Mouse (Mus musculus): ENCODE results near the gene Ttc7b.

The Ttc7b gene

GRCm38 (mm10) chr12:100325618-100326017 lies 195.0 kb downstream of the Ttc7b start:
- no peak for DNase-seq

GRCm38 (mm10) chr12:100325212-100325611 lies 195.4 kb downstream of the Ttc7b start:
- DNase-seq, result no peak

- DNase-seq, result no peak
These were observed 197.0 kb downstream of the Ttc7b start for GRCm38 (mm10) chr12:100323641-100324040.

DNA sequence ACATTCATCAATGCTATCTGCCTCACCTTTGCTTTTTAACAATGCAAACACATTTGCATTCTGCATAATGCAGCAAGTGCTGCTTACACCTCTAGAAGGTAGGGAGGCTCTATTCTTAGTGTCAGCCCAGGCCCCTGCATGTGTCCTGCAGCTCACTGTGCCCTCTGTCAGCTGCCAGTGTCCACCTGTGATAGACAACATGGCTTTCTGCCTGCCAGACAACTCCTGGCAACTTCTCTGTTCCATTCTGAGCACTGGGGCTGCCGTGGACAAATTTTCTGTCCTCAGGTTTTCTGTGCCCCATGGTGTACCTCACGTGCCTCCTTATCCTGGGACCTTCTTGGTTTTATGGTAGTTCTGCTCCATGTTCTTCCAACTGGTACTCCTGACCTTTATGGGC lies 198.4 kb downstream of the Ttc7b start:
- no peak for DNase-seq

- DNase-seq, result no peak
These were observed 199.1 kb downstream of the Ttc7b start for GRCm38 (mm10) chr12:100321545-100321944.

DNA sequence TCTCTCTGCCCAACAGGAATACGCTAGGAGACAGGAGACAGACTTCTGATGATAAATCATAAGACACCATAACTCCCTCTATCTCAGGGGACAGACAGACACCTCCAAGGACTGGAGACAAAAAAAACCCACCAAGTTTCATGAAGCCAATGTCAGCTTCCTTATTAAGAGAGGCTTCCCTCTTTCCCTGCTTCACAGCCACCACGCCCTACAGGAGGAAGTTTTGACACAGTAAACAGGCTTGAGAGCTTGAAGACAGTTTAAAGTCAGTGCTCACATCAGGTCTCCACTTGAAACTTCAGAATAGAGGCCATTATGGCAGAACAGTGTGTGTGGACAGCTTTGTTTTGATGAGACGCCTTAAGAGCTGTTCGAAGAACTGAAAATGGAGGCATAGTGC lies 200.9 kb downstream of the Ttc7b start:
- DNase-seq, result no peak

DNA sequence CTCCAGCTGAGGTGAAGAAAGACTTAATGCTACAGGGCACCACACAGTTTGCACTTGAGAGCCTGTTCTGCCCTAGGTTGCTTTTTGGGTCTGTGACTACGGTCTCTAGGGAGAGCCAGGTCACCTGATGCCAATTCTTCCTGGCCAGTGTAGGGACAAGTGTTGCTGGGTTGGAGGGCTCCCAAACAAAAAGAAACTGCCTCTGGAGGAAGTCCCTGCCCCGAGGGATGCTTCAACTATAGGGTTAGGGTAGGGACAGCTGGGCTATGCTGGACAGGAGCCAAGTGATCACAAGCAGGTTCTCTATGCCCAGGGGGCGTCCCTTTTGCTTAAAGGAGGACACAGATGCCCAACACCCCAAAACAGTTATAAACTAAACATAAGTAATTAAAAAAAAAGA lies 202.7 kb downstream of the Ttc7b start:
- DNase-seq, result no peak

GRCm38 (mm10) chr12:100316094-100316493 lies 204.5 kb downstream of the Ttc7b start:
- peak; percentile 60 for DNase-seq

DNA sequence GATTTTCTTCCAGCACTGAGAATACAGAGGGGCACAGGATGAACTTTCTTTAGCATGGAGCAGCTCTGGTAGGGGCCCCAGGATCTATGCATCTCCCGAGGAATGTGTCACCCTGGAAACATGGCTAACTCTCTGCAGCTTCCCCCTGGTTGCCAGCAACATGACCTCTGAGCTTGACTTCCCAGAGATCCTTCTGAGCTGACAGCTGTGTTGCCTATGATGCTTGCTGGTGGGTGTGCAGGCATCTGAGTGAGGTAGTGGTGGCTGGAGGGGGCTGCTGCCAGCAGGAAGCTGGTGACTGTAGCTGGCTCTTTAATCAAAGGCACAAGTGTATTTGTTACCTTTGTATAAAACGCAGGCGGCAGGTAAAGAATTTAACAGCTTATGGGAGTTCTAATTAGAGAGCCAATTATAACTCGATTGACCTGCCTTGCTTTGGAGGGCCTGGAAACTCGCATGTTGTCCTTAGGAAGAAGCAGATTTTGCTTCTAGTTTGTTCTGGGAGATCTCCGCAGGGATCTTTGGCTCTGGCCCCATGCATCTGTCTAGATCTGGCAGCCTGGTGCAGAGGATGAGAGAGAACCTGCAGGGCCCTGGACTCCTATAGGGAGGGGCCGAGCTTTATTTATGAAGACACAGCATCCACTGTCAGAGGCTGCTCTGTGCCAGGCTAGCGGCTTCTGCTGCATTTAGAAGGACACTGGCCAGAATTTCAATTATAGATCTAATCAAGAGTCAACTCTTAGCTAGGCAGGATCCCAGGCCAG lies 205.3 kb downstream of the Ttc7b start:
- peak; percentile 67 for DNase-seq

DNA sequence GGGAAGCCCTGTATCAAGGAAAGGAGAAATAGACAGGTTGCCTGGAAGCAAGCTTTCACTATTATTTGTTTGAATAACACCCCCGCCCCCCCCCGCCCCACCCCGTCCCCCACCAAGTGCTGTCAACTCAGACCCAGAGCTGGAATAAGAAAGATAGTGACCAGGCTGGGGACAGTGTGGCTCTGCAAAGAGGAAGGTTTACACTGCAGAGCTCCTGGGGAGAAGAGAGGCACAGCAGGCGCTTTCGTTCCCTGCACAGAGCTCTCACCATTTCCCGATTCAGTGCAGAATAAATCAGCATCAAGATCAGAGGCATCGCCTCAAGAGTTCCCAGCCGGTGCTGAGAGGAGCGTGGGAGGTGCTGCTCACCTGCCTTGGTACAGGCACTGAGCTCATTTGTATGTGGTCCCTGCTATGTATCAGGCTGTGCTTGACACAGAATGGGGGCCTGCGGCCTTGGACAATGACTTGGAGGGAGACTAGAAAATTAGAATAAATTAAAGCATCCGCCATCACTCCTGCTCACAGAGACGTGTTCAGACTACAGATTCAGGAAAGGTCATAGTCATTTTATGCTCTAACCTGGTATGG lies 206.7 kb downstream of the Ttc7b start:
- DNase-seq, result peak; percentile 83

GRCm38 (mm10) chr12:100313209-100313608 lies 207.4 kb downstream of the Ttc7b start:
- no peak for DNase-seq

GRCm38 (mm10) chr12:100310471-100311392 lies 209.9 kb downstream of the Ttc7b start:
- DNase-seq, result no peak

- DNase-seq, result no peak
These were observed 211.4 kb downstream of the Ttc7b start for GRCm38 (mm10) chr12:100309201-100309600.

DNA sequence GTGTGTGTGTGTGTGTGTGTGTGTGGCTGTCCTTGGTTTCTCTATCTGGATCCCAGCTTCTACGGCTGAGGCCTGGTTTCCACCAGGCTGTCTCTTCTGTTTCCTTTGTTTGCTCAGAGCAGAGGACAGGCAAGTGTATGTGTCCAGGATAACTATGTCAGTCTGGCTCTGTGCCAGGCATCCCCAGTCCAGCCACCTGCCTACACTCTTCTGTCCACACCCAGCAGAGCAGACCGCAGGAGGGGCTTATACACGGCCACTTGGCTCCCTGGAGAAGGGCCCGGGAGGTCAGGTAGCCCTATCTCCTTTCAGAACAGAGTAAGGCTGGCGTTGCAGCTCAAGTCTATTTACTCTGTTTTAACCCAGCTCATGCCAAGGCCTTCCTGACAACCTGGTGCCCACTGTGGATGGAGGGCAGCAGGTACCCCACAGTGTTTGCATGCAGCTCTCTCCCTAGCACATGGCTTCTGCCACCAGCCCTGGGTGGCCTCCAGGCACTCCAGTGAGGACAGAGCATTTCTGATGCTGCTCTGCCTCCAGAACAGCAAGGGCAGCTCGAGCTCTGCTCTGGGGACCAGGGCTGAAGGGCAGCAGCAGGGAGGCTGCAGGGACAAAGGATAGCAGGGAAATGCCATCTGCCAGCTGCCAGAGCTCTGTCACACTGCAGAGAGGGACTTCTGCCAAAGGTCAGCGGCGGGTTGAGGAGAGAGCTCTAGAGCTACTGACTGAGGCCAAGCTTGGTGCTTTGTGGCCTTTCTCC lies 212.9 kb downstream of the Ttc7b start:
- no peak for DNase-seq

DNA sequence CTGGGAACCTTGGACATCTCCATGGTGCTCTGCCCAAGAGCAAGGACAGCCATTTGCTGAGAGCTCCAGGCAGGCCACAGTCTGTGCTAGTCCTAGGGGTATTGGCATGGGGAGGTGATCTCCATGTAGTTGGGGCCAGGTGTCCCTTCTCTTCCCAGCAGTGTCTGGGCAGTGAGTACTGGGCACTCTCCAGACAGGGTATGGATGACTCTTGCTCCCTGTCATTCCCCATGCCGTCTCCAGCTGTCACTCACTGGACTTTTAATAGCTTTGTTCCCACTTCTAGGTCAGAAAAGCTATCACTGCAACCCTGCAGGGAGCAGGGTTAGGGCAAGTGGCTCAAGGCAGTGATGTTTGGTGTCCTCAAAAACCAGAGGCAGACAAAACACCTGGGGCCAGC lies 214.3 kb downstream of the Ttc7b start:
- no peak for DNase-seq

GRCm38 (mm10) chr12:100305051-100305673 lies 215.5 kb downstream of the Ttc7b start:
- DNase-seq, result no peak

DNA sequence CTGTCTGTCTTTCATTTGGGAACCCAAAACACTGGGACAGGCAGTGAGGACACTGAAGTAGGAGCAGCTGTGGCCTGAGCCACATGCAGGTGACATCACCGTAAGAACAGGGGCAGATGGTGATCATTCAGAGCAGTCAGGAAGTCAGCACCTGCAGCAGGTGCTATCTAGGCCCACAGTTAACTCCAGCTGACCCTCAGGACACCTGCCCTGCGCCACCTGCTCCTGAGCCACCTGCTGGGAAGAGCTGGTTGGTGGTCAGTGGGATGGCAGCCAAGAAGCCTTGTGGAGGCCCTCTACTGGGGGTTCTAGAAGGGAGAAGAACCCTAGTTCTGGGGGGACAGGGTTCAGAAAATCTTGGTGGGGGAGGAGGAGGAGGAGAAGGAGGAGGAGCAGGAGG lies 216.3 kb downstream of the Ttc7b start:
- no peak for DNase-seq

GRCm38 (mm10) chr12:100303141-100303540 lies 217.5 kb downstream of the Ttc7b start:
- peak; percentile 67 for DNase-seq

DNA sequence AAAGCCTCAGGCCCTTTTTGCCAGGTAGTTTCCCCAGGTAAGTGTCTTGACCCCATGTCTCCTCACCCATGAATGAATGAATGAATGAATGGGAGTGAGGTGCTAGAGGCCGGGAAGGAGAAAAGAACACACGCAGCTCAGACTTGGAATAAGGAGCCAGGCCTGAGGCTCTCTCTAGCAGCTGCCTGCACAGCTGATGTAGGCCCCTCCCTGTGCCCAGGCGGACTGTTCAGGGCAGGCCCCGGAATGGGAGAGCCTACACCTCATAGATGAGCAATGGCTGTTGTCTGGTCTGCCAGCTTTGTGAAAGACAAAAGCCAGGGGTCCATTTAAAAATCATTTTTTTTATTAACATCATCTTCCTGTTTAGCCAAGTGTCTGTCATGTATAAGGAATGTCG lies 220.2 kb downstream of the Ttc7b start:
- DNase-seq, result no peak

DNA sequence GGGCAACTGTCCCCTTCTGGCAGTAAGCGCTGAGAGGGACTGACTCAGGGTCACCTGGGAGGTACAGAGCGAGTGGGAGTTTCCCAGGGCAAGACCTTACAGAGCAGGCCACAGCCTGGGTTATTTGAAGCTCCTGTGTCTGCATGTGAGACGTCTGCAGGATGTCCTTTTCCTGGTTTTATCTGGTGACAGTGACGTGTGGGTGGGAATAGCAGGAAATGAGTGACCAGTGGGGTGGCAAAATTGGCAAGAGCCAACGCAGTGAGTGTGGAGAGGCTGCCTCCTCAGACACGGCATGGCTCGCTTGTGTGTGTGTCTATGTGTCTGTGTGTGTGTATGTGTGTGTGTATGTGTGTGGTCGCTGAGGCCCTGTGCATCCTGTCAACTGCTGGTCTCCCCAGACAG lies 221.3 kb downstream of the Ttc7b start:
- no peak for DNase-seq

DNA sequence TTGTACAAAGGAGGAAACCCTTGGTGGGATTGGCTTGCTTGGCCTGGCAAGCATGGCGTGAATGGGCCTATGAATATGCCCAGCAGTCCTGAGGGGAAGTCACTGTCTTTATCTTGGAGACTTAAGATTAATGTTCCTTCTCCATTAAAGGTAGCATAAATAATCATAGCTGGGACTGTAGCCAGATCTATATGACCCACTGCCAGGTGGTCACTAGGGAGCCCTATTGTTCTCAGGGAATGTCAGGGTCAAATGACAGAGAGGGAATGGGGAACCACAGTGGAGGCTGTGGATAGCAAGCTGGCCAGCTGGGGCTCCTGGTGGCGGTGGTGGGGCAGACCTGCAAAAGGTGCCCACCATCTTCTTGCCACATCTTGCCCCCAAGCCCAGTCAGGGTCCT lies 221.8 kb downstream of the Ttc7b start:
- DNase-seq, result no peak

GRCm38 (mm10) chr12:100297961-100298360 lies 222.7 kb downstream of the Ttc7b start:
- no peak for DNase-seq
